Mouse (Mus musculus) left cerebral cortex, adult 8-10 months (tissue): ENCODE data around the gene Chac1. TPM values are rescaled to one million over a fixed set of nuclear protein-coding genes. Genes with fewer than 3 reads are reported as not detected.

ENCODE experiments used
- DNase-seq, 2 experiments: peaks; one replicate each; pipeline ENCODE4 v3.0.0; 2022; ENCODE audit warnings: low spot score in 2 of 2
- total RNA-seq, 4 experiments: library from RNA; stranded (reverse); gene quantifications; 2 replicates each; pipeline ENCODE4 v1.2.4; 2022

The Chac1 gene
- total RNA-seq, 4 experiments from 2014 or later = 6.9 to 10.9 (median 8.1) TPM

GRCm38 (mm10) chr2:119370116-119370515, 19.1 kb downstream of the Chac1 start:
- DNase-seq = no peak

GRCm38 (mm10) chr2:119377286-119377685, 26.3 kb downstream of the Chac1 start:
- no peak for DNase-seq

GRCm38 (mm10) chr2:119377826-119378225, 26.8 kb downstream of the Chac1 start:
- DNase-seq = no peak

- DNase-seq = no peak
Measured at GRCm38 (mm10) chr2:119379455-119379854, 28.4 kb downstream of the Chac1 start.

- no peak for DNase-seq
Measured at GRCm38 (mm10) chr2:119388266-119388665, 37.2 kb downstream of the Chac1 start.

- no peak for DNase-seq
Measured at GRCm38 (mm10) chr2:119389992-119390391, 39.0 kb downstream of the Chac1 start.

- DNase-seq = no peak
Measured at GRCm38 (mm10) chr2:119398252-119398651, 47.2 kb downstream of the Chac1 start.

GRCm38 (mm10) chr2:119398665-119399064, 47.6 kb downstream of the Chac1 start:
- DNase-seq = no peak

GRCm38 (mm10) chr2:119399313-119399712, 48.3 kb downstream of the Chac1 start:
- DNase-seq = no peak

Other genes with a start within 250 kb of the Chac1 start
- 1 to 10 TPM in 2 of 4 experiments, under 1 TPM in 2; 0.54 to 4.2 (median 1.2) TPM for gene Rad51, start 238.4 kb upstream of the Chac1 start, total RNA-seq
- gene Rmdn3, start 194.2 kb upstream of the Chac1 start, total RNA-seq = 10 to 100 TPM; 39.4 to 58.8 (median 48.2) TPM
- not detected for gene Gchfr, start 183.5 kb upstream of the Chac1 start, total RNA-seq
- gene Gm14137, start 176.7 kb upstream of the Chac1 start, total RNA-seq = under 1 TPM in 1 of 4 experiments, not detected in 3; 0.16 TPM
- gene Zfyve19, start 142.6 kb upstream of the Chac1 start, total RNA-seq = 10 to 100 TPM; 29.3 to 44.8 (median 35.4) TPM
- 10 to 100 TPM; 15.9 to 21.6 (median 19.1) TPM for gene Dnajc17, start 142.4 kb upstream of the Chac1 start, total RNA-seq
- gene Ppp1r14d, start 121.3 kb upstream of the Chac1 start, total RNA-seq = not detected
- gene Spint1, start 113.9 kb upstream of the Chac1 start, total RNA-seq = 1 to 10 TPM; 2.0 to 3.7 (median 3.2) TPM
- 10 to 100 TPM; 11.1 to 12.5 (median 11.7) TPM for gene Rhov, start 80.0 kb upstream of the Chac1 start, total RNA-seq
- gene Vps18, start 62.5 kb upstream of the Chac1 start, total RNA-seq = 10 to 100 TPM; 46.8 to 52.2 (median 49.4) TPM
- 1 to 10 TPM; 2.0 to 3.9 (median 3.0) TPM for gene Dll4, start 25.4 kb upstream of the Chac1 start, total RNA-seq
- gene Ino80, start 126.5 kb downstream of the Chac1 start, total RNA-seq = 10 to 100 TPM; 21.1 to 24.9 (median 23.3) TPM
- gene Exd1, start 196.4 kb downstream of the Chac1 start, total RNA-seq = 1 to 10 TPM in 2 of 4 experiments, under 1 TPM in 2; 0.59 to 1.9 (median 1.00) TPM
- 100 to 1,000 TPM; 161 to 184 (median 175) TPM for gene Chp1, start 196.5 kb downstream of the Chac1 start, total RNA-seq